Mouse (Mus musculus): Measurements from ENCODE around the gene Rhox2g. TPM values are rescaled to one million over a fixed set of nuclear protein-coding genes. Genes with fewer than 3 reads are reported as not detected.
"Not testable (repeated sequence)": the region's sequence is repeated elsewhere in the genome, so short reads cannot be mapped to it uniquely, and the experiment has no call there.

The Rhox2g gene
- not detected in 2 replicates for polyA plus RNA-seq (2012; rRNA removed)

DNA sequence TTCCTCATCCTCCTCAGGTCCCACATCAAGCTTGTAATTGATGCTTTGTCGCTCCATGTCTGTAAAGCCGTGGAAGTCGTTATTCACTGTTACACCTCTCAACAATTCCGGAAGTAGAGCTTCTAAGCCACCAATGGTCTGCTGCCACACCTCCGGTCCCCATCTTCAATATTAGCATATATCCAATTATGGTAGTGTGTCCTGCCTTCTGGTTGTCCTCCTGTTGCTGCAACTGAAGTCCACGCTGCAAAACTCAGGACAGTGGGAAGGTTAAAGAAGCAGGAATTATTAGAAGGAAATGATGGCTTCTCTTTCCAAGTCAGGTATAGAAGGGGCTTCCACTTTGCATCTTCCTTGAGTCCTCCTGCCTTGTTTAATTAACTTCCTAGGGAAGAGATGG is at the start of gene Rhox2g:
Gene Rhox2g (minus strand): TSS at position 101 of the 400 bp plus-strand sequence.
- 91% methylated on average over 6 of the region's 6 CpGs for WGBS
- DNase-seq (ENCODE audit: low read depth, low spot score): not testable (repeated sequence)

DNA sequence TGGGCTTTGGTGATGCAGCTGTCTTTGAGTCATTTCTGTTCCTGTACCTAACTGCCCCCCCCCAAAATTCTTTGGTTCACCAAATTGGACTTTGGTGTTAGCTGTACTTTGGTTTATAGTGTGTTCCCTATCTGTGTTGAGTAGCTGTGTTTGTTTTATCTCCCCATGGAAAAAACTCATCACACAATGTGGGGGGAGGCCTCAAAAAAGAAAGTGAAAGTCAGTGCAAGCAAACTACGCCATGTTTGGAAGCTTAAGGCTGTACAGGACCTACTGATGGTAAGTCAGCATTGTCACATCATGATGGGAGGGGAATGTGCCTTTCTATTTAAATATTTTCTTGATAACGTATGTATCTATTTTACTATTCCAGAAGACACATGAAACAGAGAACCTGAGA is 49.0 kb upstream of the Rhox2g start:
- no peak for DNase-seq (ENCODE audit: low read depth, low spot score)
- 73% methylated on average over 2 of the region's 2 CpGs for WGBS

DNA sequence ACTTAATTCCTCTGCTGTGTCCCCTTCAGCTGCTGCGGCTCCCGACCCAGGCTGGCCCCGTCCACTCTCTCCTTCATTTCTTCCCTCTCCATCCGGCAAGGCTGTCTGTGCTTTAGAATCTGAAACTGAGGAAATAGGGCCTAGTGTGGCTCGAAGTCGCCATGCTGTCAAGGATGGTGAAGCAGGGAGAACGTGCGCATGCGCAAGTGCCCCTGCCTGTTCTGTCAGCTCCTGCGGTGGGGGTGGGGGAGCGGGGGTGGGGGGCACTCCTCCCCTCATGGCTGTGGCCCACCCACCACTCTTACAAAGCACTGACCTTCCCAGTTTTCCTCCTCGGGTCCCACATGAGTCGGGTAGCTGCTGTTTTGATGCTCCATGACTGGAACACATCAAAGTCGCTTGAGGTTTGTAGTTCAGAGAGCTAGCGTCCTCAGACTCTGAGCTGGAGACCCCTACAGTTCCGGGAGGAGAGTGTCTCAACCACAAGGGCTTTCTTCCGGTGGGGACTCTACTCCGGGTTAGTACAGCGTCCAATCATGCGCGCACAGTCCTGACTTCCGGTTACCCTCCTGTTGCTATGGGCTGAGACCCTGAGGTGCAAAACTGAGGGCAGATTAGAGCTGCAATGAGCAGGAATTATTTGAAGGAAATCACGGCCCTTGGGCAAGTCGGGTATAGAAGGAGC is 39.9 kb upstream of the Rhox2g start:
- WGBS: 90% methylated on average over 24 of the region's 24 CpGs
- no peak for DNase-seq (ENCODE audit: low read depth, low spot score)

DNA sequence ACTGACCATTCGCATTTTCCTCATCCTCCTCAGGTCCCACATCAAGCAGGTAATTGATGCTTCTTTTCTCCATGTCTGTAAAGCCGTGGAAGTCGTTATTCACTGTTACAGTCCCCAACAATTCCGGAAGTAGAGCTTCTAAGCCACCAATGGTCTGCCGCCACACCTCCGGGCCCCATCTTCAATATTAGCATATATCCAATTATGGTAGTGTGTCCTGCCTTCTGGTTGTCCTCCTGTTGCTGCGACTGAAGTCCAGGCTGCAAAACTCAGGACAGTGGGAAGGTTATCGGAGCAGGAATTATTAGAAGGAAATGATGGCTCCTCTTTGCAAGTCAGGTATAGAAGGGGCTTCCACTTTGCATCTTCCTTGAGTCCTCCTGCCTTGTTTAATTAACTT is 29.9 kb upstream of the Rhox2g start, which contains the start of gene Rhox2h:
Gene Rhox2h (minus strand): TSS at position 101 of the 400 bp plus-strand sequence.
- WGBS: 87% methylated on average over 8 of the region's 8 CpGs
- DNase-seq (ENCODE audit: low read depth, low spot score): not testable (repeated sequence)

DNA sequence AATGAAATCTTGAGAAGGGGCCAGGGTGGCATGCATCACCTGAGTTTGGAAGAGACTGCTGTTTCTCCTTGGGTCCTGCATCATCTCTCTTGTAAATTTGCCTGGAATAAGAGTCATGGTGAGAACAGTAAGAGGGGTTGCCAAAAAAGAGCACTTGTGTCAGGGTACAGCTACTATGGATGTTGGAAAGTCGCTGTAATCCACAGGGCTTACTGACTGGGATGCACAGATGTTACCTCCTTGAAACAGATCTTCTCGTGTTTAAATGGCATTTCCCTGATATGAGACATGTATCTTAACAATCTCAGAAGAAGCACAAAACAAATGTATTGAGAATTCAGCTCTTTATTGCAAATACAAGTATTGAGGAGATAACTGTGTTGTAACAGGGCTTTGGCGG is 25.4 kb upstream of the Rhox2g start, which contains the start of gene Rhox3h:
Gene Rhox3h (minus strand): TSS at position 101 of the 400 bp plus-strand sequence.
- WGBS: 95% methylated on average over 1 of the region's 3 CpGs
- DNase-seq (ENCODE audit: low read depth, low spot score): not testable (repeated sequence)

DNA sequence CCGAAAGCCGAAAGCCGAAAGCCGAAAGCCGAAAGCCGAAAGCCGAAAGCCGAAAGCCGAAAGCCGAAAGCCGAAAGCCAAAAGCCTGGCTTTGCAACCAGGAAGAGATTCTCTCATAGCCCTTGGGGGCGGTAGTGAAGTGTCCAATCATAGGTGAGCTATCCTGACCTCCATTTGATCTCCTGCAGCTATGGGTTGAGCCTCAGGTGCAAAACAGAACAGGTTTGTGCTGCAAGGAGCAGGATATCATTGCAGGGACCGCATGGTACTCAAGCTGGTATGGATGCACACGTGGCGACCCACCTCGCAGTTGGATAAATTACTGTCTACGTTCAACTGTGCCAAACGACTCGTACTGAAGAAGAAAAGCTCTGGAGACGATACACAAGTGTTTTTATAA is 8.0 kb upstream of the Rhox2g start, which contains the start of gene Rhox4g:
Gene Rhox4g (minus strand): TSS at position 101 of the 400 bp plus-strand sequence.
- WGBS: 92% methylated on average over 19 of the region's 20 CpGs
- not testable (repeated sequence) for DNase-seq (ENCODE audit: low read depth, low spot score)

DNA sequence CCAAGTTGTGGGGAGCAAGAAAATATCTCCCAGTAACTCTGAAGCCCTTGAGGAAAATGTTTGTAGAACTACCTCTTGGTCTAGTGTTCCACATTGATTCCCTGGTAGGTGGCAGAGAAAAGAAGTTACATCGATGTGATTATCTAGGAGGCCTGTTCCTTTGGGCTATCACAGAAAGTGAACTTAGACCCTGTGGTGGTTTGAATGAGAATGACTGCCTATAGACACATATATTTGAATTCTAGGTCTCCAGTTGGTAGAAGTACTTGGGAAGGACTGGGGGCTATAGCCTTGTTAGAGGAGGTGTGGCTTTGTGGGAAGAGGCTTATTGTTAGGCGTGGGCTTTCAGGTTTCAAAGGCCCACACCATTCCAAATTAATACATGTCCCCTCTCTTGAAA is 14.8 kb downstream of the Rhox2g start, which contains the start of gene Rhox3g:
Gene Rhox3g (minus strand): TSS at position 101 of the 400 bp plus-strand sequence.
- not testable (repeated sequence) for DNase-seq (ENCODE audit: low read depth, low spot score)
- 92% methylated on average over 2 of the region's 2 CpGs for WGBS

DNA sequence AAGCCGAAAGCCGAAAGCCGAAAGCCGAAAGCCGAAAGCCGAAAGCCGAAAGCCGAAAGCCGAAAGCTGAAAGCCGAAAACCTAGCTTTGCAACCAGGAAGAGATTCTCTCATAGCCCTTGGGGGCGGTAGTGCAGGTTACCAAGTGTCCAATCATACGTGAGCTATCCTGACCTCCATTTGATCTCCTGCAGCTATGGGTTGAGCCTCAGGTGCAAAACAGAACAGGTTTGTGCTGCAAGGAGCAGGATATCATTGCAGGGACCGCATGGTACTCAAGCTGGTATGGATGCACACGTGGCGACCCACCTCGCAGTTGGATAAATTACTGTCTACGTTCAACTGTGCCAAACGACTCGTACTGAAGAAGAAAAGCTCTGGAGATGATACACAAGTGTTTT is 35.7 kb downstream of the Rhox2g start, which contains the start of gene Rhox4f:
Gene Rhox4f (minus strand): TSS at position 101 of the 400 bp plus-strand sequence.
- WGBS: 94% methylated on average over 18 of the region's 19 CpGs
- DNase-seq (ENCODE audit: low read depth, low spot score): not testable (repeated sequence)

Other genes starting within 250 kb of the Rhox2g start
- not detected in 2 replicates for gene Rhox2b, start 231.4 kb downstream of the Rhox2g start, polyA plus RNA-seq (2012; rRNA removed)
- gene Rhox4b, start 211.0 kb downstream of the Rhox2g start, polyA plus RNA-seq (2012; rRNA removed): not detected in 2 replicates
- not detected in 2 replicates for gene Rhox2c, start 189.8 kb downstream of the Rhox2g start, polyA plus RNA-seq (2012; rRNA removed)
- gene Rhox3c, start 184.9 kb downstream of the Rhox2g start, polyA plus RNA-seq (2012; rRNA removed): not detected in 2 replicates
- not detected in 2 replicates for gene Rhox4c, start 163.1 kb downstream of the Rhox2g start, polyA plus RNA-seq (2012; rRNA removed)
- gene Rhox2d, start 150.0 kb downstream of the Rhox2g start, polyA plus RNA-seq (2012; rRNA removed): not detected in 2 replicates
- not detected in 2 replicates for gene Rhox4d, start 129.1 kb downstream of the Rhox2g start, polyA plus RNA-seq (2012; rRNA removed)
- gene Rhox2e, start 113.0 kb downstream of the Rhox2g start, polyA plus RNA-seq (2012; rRNA removed): not detected in 2 replicates
- gene Rhox3e, start 101.5 kb downstream of the Rhox2g start, polyA plus RNA-seq (2012; rRNA removed): not detected in 2 replicates
- not detected in 2 replicates for gene Rhox4e, start 86.1 kb downstream of the Rhox2g start, polyA plus RNA-seq (2012; rRNA removed)
- gene Rhox2f, start 72.1 kb downstream of the Rhox2g start, polyA plus RNA-seq (2012; rRNA removed): not detected in 2 replicates
- gene Rhox3f, start 62.5 kb downstream of the Rhox2g start, polyA plus RNA-seq (2012; rRNA removed): not detected in 2 replicates
- not detected in 2 replicates for gene Rhox4f, start 35.8 kb downstream of the Rhox2g start, polyA plus RNA-seq (2012; rRNA removed)
- not detected in 2 replicates for gene Rhox3g, start 14.9 kb downstream of the Rhox2g start, polyA plus RNA-seq (2012; rRNA removed)
- gene Rhox4g, start 7.9 kb upstream of the Rhox2g start, polyA plus RNA-seq (2012; rRNA removed): not detected in 2 replicates
- not detected in 2 replicates for gene Rhox3h, start 25.3 kb upstream of the Rhox2g start, polyA plus RNA-seq (2012; rRNA removed)
- not detected in 2 replicates for gene Rhox2h, start 29.8 kb upstream of the Rhox2g start, polyA plus RNA-seq (2012; rRNA removed)
- not detected in 2 replicates for gene Rhox5, start 161.4 kb upstream of the Rhox2g start, polyA plus RNA-seq (2012; rRNA removed)
- 0.15 TPM in 1 of 2 replicates, not detected in the other for gene Rhox6, start 183.4 kb upstream of the Rhox2g start, polyA plus RNA-seq (2012; rRNA removed)
- not detected in 2 replicates for gene Rhox7a, start 188.2 kb upstream of the Rhox2g start, polyA plus RNA-seq (2012; rRNA removed)
- not detected in 2 replicates for gene Rhox8, start 235.5 kb upstream of the Rhox2g start, polyA plus RNA-seq (2012; rRNA removed)